Mouse (Mus musculus) midbrain, embryonic 11.5 days (tissue): ENCODE data around the gene Tead4. TPM values are rescaled to one million over a fixed set of nuclear protein-coding genes. Genes with fewer than 3 reads are reported as not detected.
A peak's percentile ranks its signal among the peaks of the same experiment; 100 is the strongest.
"Not testable (repeated sequence)": the region's sequence is repeated elsewhere in the genome, so short reads cannot be mapped to it uniquely, and the experiment has no call there.

Experiments used
- ATAC-seq: fragments of 200-750 bp; cut with Nextera tagmentation; 2 replicates; pipeline ENCODE4 v1.8.0; 2017; ENCODE audit warnings: moderate TSS enrichment, moderate library complexity; ENCODE audit not compliant: low FRiP score
- DNase-seq: peaks from one replicate; pipeline ENCODE4 v3.0.0; 2015; ENCODE audit warnings: low spot score; ENCODE audit errors: missing footprints
- H3K27ac ChIP-seq: fragments of 300-500 bp; sonication (generic); 2 replicates; pipeline ENCODE4 v1.5.1; 2014; ENCODE audit warnings: low read depth, low read length
- H3K27me3 ChIP-seq: fragments of 300-500 bp; sonication (generic); 2 replicates; pipeline ENCODE4 v1.6.1; 2014; ENCODE audit warnings: mild to moderate bottlenecking, low read length, moderate library complexity, mixed read lengths; ENCODE audit not compliant: control insufficient read depth, insufficient read depth
- H3K36me3 ChIP-seq: fragments of 300-500 bp; sonication (generic); 2 replicates; pipeline ENCODE4 v1.6.1; 2014; ENCODE audit warnings: mild to moderate bottlenecking, low read length, moderate library complexity, mixed read lengths; ENCODE audit not compliant: control insufficient read depth, insufficient read depth
- H3K4me1 ChIP-seq: fragments of 300-500 bp; sonication (generic); 2 replicates; pipeline ENCODE4 v1.6.1; 2014; ENCODE audit warnings: low read length; ENCODE audit not compliant: control insufficient read depth, insufficient read depth
- H3K4me2 ChIP-seq: fragments of 300-500 bp; sonication (generic); 2 replicates; pipeline ENCODE4 v1.6.1; 2014; ENCODE audit warnings: mild to moderate bottlenecking, moderate library complexity
- H3K4me3 ChIP-seq: fragments of 300-500 bp; sonication (generic); 2 replicates; pipeline ENCODE4 v1.5.1; 2014; ENCODE audit warnings: low read depth, low read length
- H3K9ac ChIP-seq: fragments of 300-500 bp; sonication (generic); 2 replicates; pipeline ENCODE4 v1.6.1; 2014; ENCODE audit warnings: low read length
- H3K9me3 ChIP-seq: fragments of 300-500 bp; sonication (generic); 2 replicates; pipeline ENCODE4 v1.6.1; 2016; ENCODE audit warnings: low read length; ENCODE audit not compliant: control insufficient read depth
- WGBS: fragments of 180-500 bp; shearing (Covaris S2); extraction: QIAGEN DNeasy Blood & Tissue Kit; methylation state at CpG from one replicate; pipeline ENCODE4 v1.1.7; 2014; 5-methylcytosine and 5-hydroxymethylcytosine counted together
- polyA plus RNA-seq: library from polyadenylated mRNA; unstranded; fragments of >200 nt; fragmentation: Nextera tagmentation; extraction: Ambion mirVana; gene quantifications from 2 replicates; pipeline ENCODE4 v1.2.1, GENCODE M21; 2014

The Tead4 gene
- polyA plus RNA-seq, 1 experiment from 2014 or later = 1.7 TPM

DNA sequence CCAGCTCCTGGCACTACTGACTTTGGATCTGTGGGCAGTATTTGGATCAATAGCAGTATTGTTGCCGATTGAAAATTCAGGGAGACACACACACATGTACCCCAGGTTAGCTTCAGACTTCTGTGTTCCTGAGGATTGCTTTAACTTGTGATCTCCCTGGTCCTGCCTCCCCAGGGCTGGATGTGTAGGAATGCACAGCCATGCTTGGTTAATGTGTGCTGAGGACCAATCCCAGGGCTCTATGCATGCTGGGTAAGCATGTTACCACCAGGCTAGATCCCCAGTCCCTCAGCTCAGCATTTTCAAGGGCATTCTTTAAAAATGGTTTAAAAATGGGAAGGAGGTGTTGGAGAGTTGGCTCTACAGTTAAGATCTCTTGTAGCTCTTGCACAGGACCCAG lies 91.4 kb downstream of the Tead4 start:
- not testable (repeated sequence) for H3K9me3 ChIP-seq, H3K4me2 ChIP-seq, H3K36me3 ChIP-seq, ATAC-seq, DNase-seq, H3K4me1 ChIP-seq, H3K27me3 ChIP-seq, H3K9ac ChIP-seq, H3K4me3 ChIP-seq, H3K27ac ChIP-seq
- WGBS = 87% methylated on average over 1 of the region's 1 CpGs

DNA sequence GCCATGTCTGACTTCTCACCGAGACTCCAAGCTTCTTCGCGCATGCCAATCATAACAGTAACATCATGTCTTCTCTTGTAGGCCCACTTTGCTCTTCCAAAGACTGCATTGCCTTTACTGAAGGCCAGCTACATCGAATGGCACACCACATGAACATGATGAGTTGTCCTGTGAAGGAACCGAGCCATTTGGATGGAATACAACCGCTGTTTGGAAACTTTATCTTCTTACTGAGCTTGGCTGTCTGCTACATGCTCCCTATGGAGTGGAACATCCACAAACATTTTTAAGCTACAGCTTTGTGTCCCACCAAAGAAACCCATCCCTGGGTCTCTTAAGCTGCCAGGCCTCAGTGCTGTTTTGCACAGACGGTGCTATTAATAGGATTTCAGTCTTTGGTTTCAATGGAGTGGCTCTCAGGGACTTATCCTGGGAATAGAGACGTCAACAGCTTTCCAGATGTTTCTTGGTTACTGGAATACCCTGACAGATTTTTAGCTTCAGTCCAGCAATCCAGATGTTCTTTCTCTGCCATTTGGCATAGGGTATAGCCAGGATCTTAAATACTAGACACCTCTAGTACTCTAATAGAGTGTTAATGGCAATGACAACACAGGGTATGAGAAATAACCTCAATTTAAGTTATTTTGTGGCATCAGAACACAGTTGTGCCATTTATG lies 92.0 kb downstream of the Tead4 start:
- 79% methylated on average over 8 of the region's 8 CpGs for WGBS
- Histone ChIP-seq H3K27me3 (no peaks in the 10 kb centered on the region), H3K27ac (no peak overlapping the region), H3K4me1 (no peaks in the 10 kb centered on the region), H3K9ac (no peak overlapping the region), H3K4me3 (no peak overlapping the region), H3K9me3 (no peaks in the 10 kb centered on the region), H3K36me3 (no peaks in the 10 kb centered on the region), H3K4me2 (no peak overlapping the region)
- ATAC-seq (no peak), DNase-seq (no peak)

DNA sequence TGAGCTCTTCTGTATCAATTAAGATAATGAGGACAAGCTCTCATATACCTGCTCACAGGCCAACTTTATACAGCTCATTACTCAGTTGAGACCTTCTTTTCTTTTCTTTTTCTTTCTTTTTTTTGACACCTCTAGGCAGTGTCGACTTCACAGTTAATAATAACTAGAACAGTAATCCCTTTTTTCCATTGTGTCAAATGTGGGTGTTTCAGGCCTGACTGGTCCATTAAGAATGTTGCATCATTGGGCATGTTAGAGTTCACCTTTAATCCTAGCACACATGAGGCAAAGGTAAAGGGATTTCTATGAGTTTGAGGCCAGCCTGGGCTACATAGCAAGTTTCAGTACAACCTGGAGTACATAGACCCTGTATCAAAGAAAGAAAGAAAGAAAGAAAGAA lies 97.1 kb downstream of the Tead4 start:
- 84% methylated on average over 1 of the region's 1 CpGs for WGBS
- Histone ChIP-seq H3K4me3 (no peak overlapping the region), H3K9ac (no peak overlapping the region), H3K36me3 (no peaks in the 10 kb centered on the region), H3K27me3 (no peaks in the 10 kb centered on the region), H3K4me1 (no peaks in the 10 kb centered on the region), H3K4me2 (no peak overlapping the region), H3K9me3 (no peaks in the 10 kb centered on the region), H3K27ac (no peak overlapping the region)
- no peak for ATAC-seq
- DNase-seq = no peak

DNA sequence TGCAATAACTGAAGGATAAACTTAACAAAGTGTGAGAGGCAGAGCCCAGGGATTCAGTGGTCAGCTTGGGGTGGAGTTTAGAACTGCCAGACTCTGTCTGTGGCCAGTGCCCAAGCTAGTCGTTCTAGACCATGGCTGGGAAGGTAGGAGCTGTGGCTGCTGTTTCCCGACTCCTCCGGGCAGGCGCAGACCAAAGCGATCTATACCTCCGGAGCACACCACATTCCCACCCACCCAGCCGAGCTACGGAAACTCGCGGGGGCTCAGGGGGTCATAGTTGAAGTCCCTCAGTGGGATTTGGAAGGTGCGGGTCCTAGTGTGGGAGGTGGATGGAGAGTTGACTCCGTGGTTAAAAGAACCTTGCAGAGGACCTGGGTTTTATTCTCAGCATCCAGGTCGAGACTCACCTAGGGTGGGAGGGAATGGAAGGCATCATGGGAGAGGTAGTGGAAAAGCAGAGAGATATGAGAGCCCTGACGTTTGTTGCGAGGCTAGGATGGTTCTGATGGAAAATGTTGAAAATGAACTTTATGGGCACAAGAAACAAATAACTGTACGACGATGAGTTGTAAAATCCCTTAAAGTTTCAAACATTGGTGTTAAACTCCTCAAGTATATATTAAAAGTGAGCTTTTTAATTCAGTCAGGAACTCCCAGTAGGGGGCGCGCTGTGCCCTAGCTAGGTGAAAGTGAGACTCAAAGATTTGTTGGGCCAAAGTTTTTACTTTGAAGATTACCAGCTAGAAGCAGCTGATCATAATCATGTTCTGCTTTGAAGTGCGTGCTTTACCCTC lies 99.6 kb downstream of the Tead4 start:
- no peaks in the 10 kb centered on the region for H3K36me3 ChIP-seq
- WGBS = under 1% methylated on average over 20 of the region's 20 CpGs
- peak overlapping the region; percentile 60 for H3K4me3 ChIP-seq
- H3K4me2 ChIP-seq = peak overlapping the region; percentile 82
- ATAC-seq = no peak
- H3K27me3 ChIP-seq = no peaks in the 10 kb centered on the region
- peak overlapping the region; percentile 62 for H3K9ac ChIP-seq
- DNase-seq = peak; percentile 90
- H3K27ac ChIP-seq = no peak overlapping the region
- H3K9me3 ChIP-seq = no peaks in the 10 kb centered on the region
- H3K4me1 ChIP-seq = no peaks in the 10 kb centered on the region

DNA sequence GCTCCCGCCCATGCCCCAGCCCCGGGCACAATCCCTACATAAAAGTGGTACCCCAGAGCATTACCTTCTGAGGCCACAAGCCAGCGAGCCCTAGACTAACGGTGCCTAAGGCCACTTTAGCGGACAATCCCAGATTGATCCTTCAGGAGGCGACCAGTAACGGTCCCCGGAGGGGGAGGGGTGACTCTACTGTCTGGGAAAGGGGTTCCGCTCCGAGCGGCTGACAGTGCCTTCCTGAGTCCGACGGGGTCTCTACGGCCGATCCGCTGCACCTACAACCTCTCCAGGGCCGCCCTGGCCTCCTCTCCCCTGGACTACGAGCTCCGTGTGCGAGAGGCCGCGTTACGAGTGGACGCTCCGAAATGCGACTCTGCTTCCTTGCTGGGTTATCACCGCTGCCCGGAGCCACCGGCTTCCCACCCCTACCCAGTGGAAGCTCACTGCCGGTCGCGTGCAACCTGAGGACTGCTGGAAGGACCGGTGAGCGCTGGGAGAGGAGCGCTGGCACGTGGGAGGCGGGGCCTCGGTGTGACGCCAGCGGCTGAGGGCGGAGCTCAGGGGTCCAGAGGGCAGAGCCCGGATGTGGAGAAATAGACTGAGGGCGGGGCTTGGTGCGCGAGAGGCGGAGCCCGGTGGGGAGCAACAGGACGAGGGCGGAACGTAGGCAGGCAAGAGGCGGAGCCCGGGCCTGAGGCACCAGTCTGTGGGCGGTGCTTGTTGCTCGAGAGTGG lies 100.3 kb downstream of the Tead4 start:
- Histone ChIP-seq H3K9ac (peak overlapping the region; percentile 67), H3K27me3 (no peaks in the 10 kb centered on the region), H3K9me3 (no peaks in the 10 kb centered on the region), H3K27ac (no peak overlapping the region), H3K4me3 (peak overlapping the region; percentile 60), H3K4me1 (no peaks in the 10 kb centered on the region), H3K4me2 (peak overlapping the region; percentile 82), H3K36me3 (no peaks in the 10 kb centered on the region)
- under 1% methylated on average over 54 of the region's 54 CpGs for WGBS
- DNase-seq (peak; percentile 100), ATAC-seq (peak; percentile 99)

DNA sequence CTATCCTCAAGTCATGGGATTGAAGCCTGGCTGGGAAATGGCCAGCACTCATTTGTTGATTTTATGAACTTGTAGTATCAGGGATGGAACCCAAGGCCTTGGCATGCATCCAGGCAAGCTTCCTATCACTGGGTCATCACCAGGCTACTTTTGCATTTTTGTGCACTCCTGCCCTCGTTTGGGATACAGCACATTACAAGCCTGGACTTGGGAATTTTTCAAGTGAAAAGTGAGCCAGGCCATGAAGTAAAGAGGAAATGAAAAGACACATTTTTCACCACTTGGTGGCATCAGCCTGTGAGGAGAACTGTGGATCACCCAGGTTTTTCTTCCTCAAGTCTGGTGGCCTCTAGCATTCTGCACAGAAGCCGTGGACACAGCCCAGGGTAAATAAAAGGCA lies 117.1 kb downstream of the Tead4 start:
- no peak overlapping the region for H3K4me3 ChIP-seq
- WGBS = 63% methylated on average over 2 of the region's 2 CpGs
- H3K36me3 ChIP-seq = no peaks in the 10 kb centered on the region
- no peak overlapping the region for H3K27ac ChIP-seq
- H3K4me1 ChIP-seq = no peaks in the 10 kb centered on the region
- H3K9ac ChIP-seq = no peak overlapping the region
- H3K27me3 ChIP-seq = no peaks in the 10 kb centered on the region
- no peak overlapping the region for H3K4me2 ChIP-seq
- DNase-seq = no peak
- no peaks in the 10 kb centered on the region for H3K9me3 ChIP-seq
- no peak for ATAC-seq

DNA sequence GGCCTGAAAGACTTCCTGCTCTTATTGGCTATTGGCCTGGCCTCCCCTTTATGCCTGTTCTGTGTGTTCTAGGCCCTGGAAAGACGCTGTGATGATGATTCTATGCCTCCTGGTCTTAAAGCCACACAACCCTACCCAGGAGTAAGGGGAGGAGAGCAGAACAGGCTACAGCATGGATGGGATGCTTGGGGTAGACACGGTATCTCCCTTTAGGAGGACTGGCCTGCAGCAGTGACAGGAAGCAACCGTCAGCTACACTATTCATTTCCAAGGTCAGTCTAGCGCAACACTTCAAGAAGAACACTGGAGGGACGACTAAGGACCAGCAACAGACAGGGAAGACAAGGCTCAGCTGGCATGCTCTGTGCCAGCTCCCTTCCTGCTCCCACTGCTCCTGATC lies 119.4 kb downstream of the Tead4 start:
- H3K36me3 ChIP-seq = no peaks in the 10 kb centered on the region
- H3K27me3 ChIP-seq = no peaks in the 10 kb centered on the region
- no peak for DNase-seq
- no peak overlapping the region for H3K4me2 ChIP-seq
- 69% methylated on average over 5 of the region's 5 CpGs for WGBS
- ATAC-seq = no peak
- no peaks in the 10 kb centered on the region for H3K9me3 ChIP-seq
- H3K27ac ChIP-seq = no peak overlapping the region
- no peak overlapping the region for H3K9ac ChIP-seq
- H3K4me3 ChIP-seq = no peak overlapping the region
- no peaks in the 10 kb centered on the region for H3K4me1 ChIP-seq

DNA sequence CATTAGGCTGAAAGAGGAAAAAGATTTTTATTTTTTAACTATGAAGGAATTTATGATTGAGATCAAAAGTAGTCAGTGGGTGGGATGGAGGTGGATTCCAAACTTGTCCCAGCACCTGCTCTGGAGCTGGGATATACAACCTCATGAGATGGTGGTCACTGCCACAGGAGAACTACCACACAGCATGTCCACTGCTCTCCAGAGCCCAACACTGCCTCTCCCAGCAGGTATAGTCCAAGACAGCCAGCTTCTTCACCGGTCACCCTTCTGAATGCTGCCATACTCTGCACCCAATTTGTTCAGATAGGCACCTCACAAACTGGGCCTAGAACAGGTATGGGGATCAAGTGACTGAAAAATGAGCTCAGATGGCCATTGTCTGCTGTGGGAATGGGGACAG lies 121.0 kb downstream of the Tead4 start:
- no peak overlapping the region for H3K4me3 ChIP-seq
- no peak overlapping the region for H3K4me2 ChIP-seq
- H3K9me3 ChIP-seq = no peaks in the 10 kb centered on the region
- WGBS = 92% methylated on average over 1 of the region's 1 CpGs
- no peaks in the 10 kb centered on the region for H3K36me3 ChIP-seq
- H3K4me1 ChIP-seq = no peaks in the 10 kb centered on the region
- H3K27ac ChIP-seq = no peak overlapping the region
- ATAC-seq = no peak
- H3K9ac ChIP-seq = no peak overlapping the region
- DNase-seq = no peak
- no peaks in the 10 kb centered on the region for H3K27me3 ChIP-seq

DNA sequence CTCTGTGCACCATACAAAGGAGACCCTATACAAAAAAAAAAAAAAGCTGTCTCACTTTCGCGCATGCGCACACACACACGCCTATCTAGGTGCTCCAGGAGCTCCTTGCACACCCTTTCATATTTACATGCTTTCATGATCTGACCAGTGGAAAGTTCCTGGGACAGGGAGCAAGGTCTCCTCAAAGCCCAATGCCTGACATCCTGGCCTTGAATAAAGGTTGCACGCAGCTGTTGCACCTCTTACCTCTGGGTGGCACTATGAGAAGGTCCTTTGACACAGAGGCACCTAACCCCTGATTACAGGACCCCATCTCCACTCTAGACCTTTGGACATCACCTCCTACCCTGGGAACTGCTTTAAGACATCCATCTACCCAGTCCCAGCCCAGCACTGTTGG lies 121.4 kb downstream of the Tead4 start:
- WGBS = 66% methylated on average over 5 of the region's 5 CpGs
- H3K4me2 ChIP-seq = no peak overlapping the region
- H3K27ac ChIP-seq = no peak overlapping the region
- H3K27me3 ChIP-seq = no peaks in the 10 kb centered on the region
- no peaks in the 10 kb centered on the region for H3K36me3 ChIP-seq
- H3K9me3 ChIP-seq = no peaks in the 10 kb centered on the region
- H3K4me1 ChIP-seq = no peaks in the 10 kb centered on the region
- no peak overlapping the region for H3K9ac ChIP-seq
- no peak overlapping the region for H3K4me3 ChIP-seq
- no peak for DNase-seq
- no peak for ATAC-seq
